Mouse (Mus musculus): ENCODE data around the gene Gatb.

Gatb gene

GRCm38 (mm10) chr3:85592640-85593252 lies 18.8 kb downstream of the Gatb start:
- no peak for DNase-seq (ENCODE audit: low read depth in 2 of 2, low spot score in 2 of 2)

- DNase-seq (ENCODE audit: low read depth in 2 of 2, low spot score in 2 of 2), result no peak
Observed at GRCm38 (mm10) chr3:85594452-85594851, 20.5 kb downstream of the Gatb start.

GRCm38 (mm10) chr3:85599526-85599925 lies 25.6 kb downstream of the Gatb start:
- no peak for DNase-seq (ENCODE audit: low read depth in 2 of 2, low spot score in 2 of 2)

GRCm38 (mm10) chr3:85601841-85602305 lies 28.0 kb downstream of the Gatb start:
- no peak for DNase-seq (ENCODE audit: low read depth in 2 of 2, low spot score in 2 of 2)

- DNase-seq (ENCODE audit: low read depth in 2 of 2, low spot score in 2 of 2), result no peak
Observed at GRCm38 (mm10) chr3:85603811-85604210, 29.9 kb downstream of the Gatb start.

- no peak for DNase-seq (ENCODE audit: low read depth in 2 of 2, low spot score in 2 of 2)
Observed at GRCm38 (mm10) chr3:85606912-85607311, 33.0 kb downstream of the Gatb start.

GRCm38 (mm10) chr3:85607753-85608152 lies 33.8 kb downstream of the Gatb start:
- no peak for DNase-seq (ENCODE audit: low read depth in 2 of 2, low spot score in 2 of 2)

GRCm38 (mm10) chr3:85616389-85616788 lies 42.5 kb downstream of the Gatb start:
- DNase-seq (ENCODE audit: low read depth in 2 of 2, low spot score in 2 of 2), result no peak

- no peak for DNase-seq (ENCODE audit: low read depth in 2 of 2, low spot score in 2 of 2)
Observed at GRCm38 (mm10) chr3:85618885-85619284, 45.0 kb downstream of the Gatb start.

GRCm38 (mm10) chr3:85619345-85619744 lies 45.4 kb downstream of the Gatb start:
- no peak for DNase-seq (ENCODE audit: low read depth in 2 of 2, low spot score in 2 of 2)

- no peak for DNase-seq (ENCODE audit: low read depth in 2 of 2, low spot score in 2 of 2)
Observed at GRCm38 (mm10) chr3:85619751-85620150, 45.8 kb downstream of the Gatb start.

- DNase-seq (ENCODE audit: low read depth in 2 of 2, low spot score in 2 of 2), result no peak
Observed at GRCm38 (mm10) chr3:85629895-85630510, 56.1 kb downstream of the Gatb start.

- DNase-seq (ENCODE audit: low read depth in 2 of 2, low spot score in 2 of 2), result no peak
Observed at GRCm38 (mm10) chr3:85633733-85634132, 59.8 kb downstream of the Gatb start.

GRCm38 (mm10) chr3:85634389-85635125 lies 60.6 kb downstream of the Gatb start:
- DNase-seq (ENCODE audit: low read depth in 2 of 2, low spot score in 2 of 2), result no peak

- no peak for DNase-seq (ENCODE audit: low read depth in 2 of 2, low spot score in 2 of 2)
Observed at GRCm38 (mm10) chr3:85635126-85635419, 61.2 kb downstream of the Gatb start.

GRCm38 (mm10) chr3:85635591-85635990 lies 61.7 kb downstream of the Gatb start:
- no peak for DNase-seq (ENCODE audit: low read depth in 2 of 2, low spot score in 2 of 2)

- DNase-seq (ENCODE audit: low read depth in 2 of 2, low spot score in 2 of 2), result no peak
Observed at GRCm38 (mm10) chr3:85636716-85637447, 63.0 kb downstream of the Gatb start.

GRCm38 (mm10) chr3:85641751-85642150 lies 67.8 kb downstream of the Gatb start:
- no peak for DNase-seq (ENCODE audit: low read depth in 2 of 2, low spot score in 2 of 2)

GRCm38 (mm10) chr3:85644814-85645213 lies 70.9 kb downstream of the Gatb start:
- no peak for DNase-seq (ENCODE audit: low read depth in 2 of 2, low spot score in 2 of 2)

- DNase-seq (ENCODE audit: low read depth in 2 of 2, low spot score in 2 of 2), result no peak
Observed at GRCm38 (mm10) chr3:85645517-85646004, 71.6 kb downstream of the Gatb start.

- no peak for DNase-seq (ENCODE audit: low read depth in 2 of 2, low spot score in 2 of 2)
Observed at GRCm38 (mm10) chr3:85649176-85649575, 75.3 kb downstream of the Gatb start.
